Mouse (Mus musculus): ENCODE data around the gene Sytl3.
"Not testable (repeated sequence)": the region's sequence is repeated elsewhere in the genome, so short reads cannot be mapped to it uniquely, and the experiment has no call there.

DNA sequence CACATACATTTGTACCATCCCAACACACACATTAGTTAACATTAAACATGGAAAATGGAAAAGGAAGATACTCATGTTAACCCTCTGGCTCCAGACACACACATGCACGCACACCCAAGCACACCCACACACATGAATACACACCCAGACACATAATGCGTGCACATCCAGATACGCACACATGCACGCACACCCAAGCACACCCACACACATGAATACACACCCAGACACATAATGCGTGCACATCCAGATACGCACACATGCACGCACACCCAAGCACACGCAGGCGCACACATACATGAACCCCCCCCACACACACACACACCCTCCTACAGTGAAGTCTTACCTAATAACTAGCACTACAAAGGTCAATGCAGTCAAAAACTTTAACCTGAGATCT, 42.2 kb upstream of the Sytl3 start:
- not testable (repeated sequence) for TF ChIP-seq CTCF (conservative IDR thresholded peaks at IDR 0.05; ENCODE audit: insufficient read depth, insufficient read length, low read depth, low read length); POLR2A (IDR thresholded peaks at IDR 0.05; ENCODE audit: low read depth, low read length)

All from kidney, adult 2 months (tissue).